Mouse (Mus musculus) megakaryocyte, embryonic 14.5 days (primary cell): ENCODE data around the gene Rgcc.

Experiments used
- FLI1 ChIP-seq: IDR thresholded peaks from 2 replicates; pipeline ENCODE4 v1.6.1; 2012; ENCODE audit warnings: low read length, inconsistent platforms, mixed read lengths
- GATA1 ChIP-seq: IDR thresholded peaks from 3 replicates; pipeline ENCODE4 v1.6.1; 2012; ENCODE audit warnings: mixed read lengths, low read length, inconsistent platforms, borderline replicate concordance

DNA sequence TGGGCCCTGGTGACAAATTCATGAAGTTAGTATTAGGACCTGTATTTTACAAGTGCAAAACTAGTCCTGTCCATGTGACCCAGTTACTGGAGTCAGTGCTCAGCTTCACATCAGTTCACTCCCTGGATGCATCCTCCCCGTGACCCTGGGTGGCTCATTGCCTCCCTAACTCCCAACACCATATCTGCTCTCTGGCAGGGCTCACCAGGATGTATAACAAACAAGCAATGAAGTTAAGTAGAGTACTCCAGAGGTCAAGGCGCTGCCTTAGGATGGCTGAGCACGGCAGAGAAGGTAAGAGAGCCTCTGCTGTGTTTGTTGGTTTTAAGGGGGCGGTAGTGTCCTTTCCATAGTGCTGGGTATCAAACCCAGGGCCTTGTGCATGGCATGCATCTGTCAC is 7.7 kb upstream of the Rgcc start:
- TF ChIP-seq GATA1 (no peak), FLI1 (no peak)
